Mouse (Mus musculus): ENCODE measurements at regions not wholly inside any gene's neighbourhood (a gene's known extent, or its start where the extent isn't known, plus 50 kb on each side); places are given as distances from the start of the nearest gene placed in this dataset.

GRCm38 (mm10) chr6:147833501-147833900, 213.6 kb upstream of the Far2 start:
- no peak for DNase-seq

DNA sequence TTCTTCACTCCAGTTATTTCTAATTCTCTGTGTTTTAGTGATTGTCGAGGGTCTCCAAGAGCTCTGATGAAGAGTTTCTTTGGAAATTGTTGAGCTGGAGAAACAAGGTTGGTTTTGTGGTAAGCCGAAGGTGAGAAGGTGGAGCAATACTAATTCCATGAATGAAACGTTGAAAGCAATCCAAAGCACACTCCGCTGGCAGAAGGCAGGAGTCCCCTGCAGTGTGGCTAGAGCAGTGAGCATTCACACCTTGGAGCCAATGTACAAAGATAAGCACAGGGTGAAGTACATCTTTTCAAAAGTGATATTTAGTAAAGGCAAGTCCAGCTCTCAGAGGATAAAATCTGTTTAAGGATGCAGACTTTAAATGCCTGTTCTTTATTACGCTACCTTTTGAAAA, 208.2 kb upstream of the Far2 start:
- no peak for DNase-seq

DNA sequence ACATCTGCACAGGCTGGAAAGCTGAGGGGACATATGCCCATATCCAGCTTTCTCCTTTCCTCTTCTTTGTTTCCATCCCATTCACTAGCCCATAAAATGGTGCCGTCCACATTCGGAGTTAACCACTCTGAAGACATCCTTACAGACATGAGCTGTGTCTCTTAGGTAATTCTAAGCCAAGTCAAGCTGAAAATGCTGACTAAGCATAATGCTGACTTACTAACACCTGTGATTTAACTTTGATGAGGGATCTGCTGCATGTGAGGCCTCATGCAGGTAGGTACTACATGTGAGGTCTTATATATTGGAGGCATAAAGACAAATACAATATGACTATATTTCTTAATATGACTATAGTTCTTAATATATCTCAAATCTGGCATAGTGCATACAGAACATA, 197.1 kb upstream of the Far2 start:
- no peak for DNase-seq

DNA sequence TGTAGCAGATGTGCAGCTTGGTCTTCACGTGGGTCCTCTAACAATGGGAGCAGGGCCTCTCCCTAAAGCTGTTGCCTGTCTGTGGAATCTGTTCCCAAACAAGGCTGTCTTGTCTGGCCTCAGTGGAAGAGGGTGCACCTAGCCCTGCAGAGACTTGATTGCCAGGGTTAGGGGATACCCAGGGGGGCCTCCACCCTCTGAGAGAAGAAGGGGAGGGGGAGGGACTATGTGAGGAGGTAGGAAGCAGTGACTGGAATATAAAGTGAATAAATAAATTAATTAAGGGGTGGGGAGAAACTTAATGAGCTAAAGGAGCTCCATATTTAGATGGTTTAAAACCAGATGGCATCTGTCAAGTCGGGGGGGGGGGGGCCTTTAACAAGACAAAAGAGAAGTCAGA, 185.9 kb upstream of the Far2 start:
- no peak for DNase-seq

- DNase-seq = no peak
Measured at GRCm38 (mm10) chr6:147871033-147871432, 176.0 kb upstream of the Far2 start.

DNA sequence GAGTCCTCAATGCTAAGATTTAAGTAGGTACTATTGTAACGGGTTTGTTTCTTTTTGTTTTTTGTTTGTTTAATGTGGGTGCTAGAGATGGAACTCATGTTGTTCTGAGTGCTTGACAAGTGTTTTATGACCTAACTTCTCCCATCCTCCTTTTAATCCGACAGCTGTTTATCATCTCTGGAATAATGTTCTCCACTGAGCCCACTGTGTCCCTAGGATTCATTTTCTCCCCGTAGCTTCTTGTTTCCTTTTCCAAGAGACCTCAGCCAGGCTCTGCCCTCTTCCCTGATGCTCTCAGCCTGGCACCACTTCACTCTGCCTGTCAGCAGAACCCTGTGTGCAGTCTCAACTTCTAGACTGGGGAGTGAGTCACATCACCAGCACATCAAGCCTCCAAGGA, 173.9 kb upstream of the Far2 start:
- no peak for DNase-seq

DNA sequence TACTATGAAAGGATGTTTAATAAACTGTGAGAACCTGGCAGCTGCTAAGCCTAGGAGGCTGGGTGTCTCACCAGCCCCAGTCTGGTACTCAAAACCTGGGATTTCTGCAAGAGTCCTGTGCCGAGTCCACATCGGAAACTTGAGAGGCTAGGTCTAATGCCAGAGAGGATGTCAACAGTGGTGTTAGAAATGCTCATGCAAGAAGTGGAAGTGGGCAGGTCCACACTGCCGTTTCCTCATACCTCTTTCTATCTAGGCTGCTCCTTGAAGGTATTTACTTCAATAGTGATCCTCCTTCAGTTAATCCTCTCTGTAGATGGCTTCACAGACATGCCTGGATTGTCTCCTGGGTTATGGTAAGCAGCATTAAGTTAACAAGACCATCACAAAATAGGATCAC, 168.6 kb upstream of the Far2 start:
- DNase-seq = no peak

DNA sequence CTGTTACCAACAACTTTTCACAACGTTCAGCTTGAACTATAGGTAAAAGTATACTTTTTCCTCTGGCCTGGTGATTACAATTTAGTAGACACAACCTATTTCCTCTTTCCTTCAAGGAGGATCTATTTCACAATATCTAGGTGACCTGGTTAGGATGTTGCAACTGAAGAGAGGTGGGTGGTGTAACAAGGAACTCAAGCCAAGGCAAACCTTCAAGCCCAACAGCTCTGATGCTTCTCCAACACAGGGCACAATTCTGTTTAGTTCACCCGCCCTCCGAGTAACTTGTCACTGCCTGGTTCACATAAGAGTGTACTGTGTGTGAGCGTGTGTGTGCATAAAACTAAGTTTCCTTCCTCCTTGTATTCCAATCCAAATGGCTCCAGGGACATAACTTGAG, 161.2 kb upstream of the Far2 start:
- no peak for DNase-seq

GRCm38 (mm10) chr6:147919697-147920096, 127.4 kb upstream of the Far2 start:
- DNase-seq = no peak

DNA sequence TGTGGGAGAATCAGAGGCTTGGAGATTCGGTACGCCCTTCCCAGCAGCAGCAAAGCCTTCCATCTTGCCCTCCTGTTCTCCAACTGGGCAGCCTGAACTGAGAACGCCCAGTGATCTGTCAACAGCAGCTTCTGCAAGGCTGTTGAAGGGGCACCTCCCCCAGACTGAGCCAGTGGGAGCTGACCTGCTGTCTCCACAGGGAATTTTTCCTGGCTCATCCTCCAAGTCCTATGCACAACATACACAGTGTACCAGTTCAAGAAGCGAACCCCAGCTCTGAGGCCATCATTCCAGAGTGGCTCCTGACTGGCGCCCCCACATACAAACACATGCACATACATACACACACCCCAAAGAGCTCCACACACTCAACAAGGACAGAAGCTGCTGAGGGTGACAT, 126.0 kb upstream of the Far2 start:
- no peak for DNase-seq

- DNase-seq = no peak
Measured at GRCm38 (mm10) chr6:147922506-147922905, 124.6 kb upstream of the Far2 start.

- no peak for DNase-seq
Measured at GRCm38 (mm10) chr6:147923246-147923645, 123.8 kb upstream of the Far2 start.

- no peak for DNase-seq
Measured at GRCm38 (mm10) chr6:147928951-147929350, 118.1 kb upstream of the Far2 start.

DNA sequence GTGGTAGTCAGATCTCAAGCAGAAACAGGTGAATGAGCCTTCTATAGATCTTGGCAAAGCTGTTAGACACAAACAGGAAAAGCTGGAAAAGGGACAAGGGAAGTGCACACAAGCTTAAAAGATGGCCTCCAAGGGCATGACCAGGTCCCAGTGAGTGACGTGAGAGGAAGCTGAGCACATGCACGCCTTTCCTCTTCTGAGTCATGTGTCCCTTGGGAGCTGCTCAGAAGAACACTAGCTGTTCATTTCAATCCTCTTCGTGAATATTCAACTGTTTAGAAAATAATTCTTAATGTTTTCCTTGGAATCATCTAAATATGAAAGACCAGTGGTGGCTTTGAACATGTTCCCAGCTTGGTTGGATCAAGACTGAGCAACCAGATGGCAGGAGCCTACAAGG, 103.0 kb upstream of the Far2 start:
- DNase-seq = no peak

GRCm38 (mm10) chr6:147944940-147945676, 102.0 kb upstream of the Far2 start:
- no peak for DNase-seq

- no peak for DNase-seq
Measured at GRCm38 (mm10) chr6:147947997-147948396, 99.1 kb upstream of the Far2 start.

GRCm38 (mm10) chr6:147951642-147952041, 95.4 kb upstream of the Far2 start:
- no peak for DNase-seq

- DNase-seq = peak; percentile 26
Measured at GRCm38 (mm10) chr6:147953058-147953679, 93.9 kb upstream of the Far2 start.

GRCm38 (mm10) chr6:147953753-147954152, 93.3 kb upstream of the Far2 start:
- peak; percentile 65 for DNase-seq

GRCm38 (mm10) chr6:147954253-147954652, 92.8 kb upstream of the Far2 start:
- no peak for DNase-seq

GRCm38 (mm10) chr6:147954967-147955830, 91.9 kb upstream of the Far2 start:
- DNase-seq = peak; percentile 55

GRCm38 (mm10) chr6:147964739-147965138, 82.3 kb upstream of the Far2 start:
- DNase-seq = no peak

DNA sequence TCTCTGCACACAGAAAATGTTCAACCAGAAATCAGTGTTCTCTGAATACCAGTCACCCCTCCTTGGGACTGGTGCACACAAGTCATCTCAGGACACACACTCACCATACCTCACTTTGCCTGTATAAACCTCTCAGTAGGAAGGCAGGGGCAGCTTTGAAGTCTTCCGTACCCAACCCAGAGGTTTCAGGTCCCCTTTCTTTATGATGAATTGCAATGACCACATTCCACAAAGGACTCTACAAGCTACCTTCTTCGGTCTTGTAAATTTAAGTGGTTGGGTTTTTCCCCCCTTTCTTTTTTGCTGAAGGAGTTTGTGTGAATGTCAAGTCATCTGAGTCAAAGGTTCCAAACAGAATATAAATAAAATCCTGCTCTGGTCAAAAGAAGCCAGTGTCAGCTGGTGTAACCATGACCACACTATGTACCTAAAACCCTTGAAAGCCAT, 76.9 kb upstream of the Far2 start:
- no peak for DNase-seq

- no peak for DNase-seq
Measured at GRCm38 (mm10) chr6:147972552-147972951, 74.5 kb upstream of the Far2 start.

Measured in kidney, postnatal 14 days (tissue).